Mouse (Mus musculus): Measurements from ENCODE around the gene Bcl11b. TPM values are rescaled to one million over a fixed set of nuclear protein-coding genes. Genes with fewer than 3 reads are reported as not detected.

Bcl11b gene
- polyA plus RNA-seq, 1 experiment: not detected

GRCm38 (mm10) chr12:107884330-107885065, 118.9 kb downstream of the Bcl11b start:
- no peaks in the 10 kb centered on the region for H3K4me1 ChIP-seq (ENCODE audit: control insufficient read depth, insufficient read depth, insufficient read length, low read length)
- no peak overlapping the region for H3K27ac ChIP-seq (replicated peaks; ENCODE audit: low read depth, low read length)
- H3K4me3 ChIP-seq (ENCODE audit: insufficient read depth, low read depth, low read length): no peak overlapping the region

GRCm38 (mm10) chr12:107881726-107882125, 121.7 kb downstream of the Bcl11b start:
- no peak overlapping the region for H3K4me3 ChIP-seq (ENCODE audit: insufficient read depth, low read depth, low read length)
- no peaks in the 10 kb centered on the region for H3K4me1 ChIP-seq (ENCODE audit: control insufficient read depth, insufficient read depth, insufficient read length, low read length)
- no peak overlapping the region for H3K27ac ChIP-seq (replicated peaks; ENCODE audit: low read depth, low read length)

GRCm38 (mm10) chr12:107880748-107881147, 122.7 kb downstream of the Bcl11b start:
- no peaks in the 10 kb centered on the region for H3K4me1 ChIP-seq (ENCODE audit: control insufficient read depth, insufficient read depth, insufficient read length, low read length)
- H3K4me3 ChIP-seq (ENCODE audit: insufficient read depth, low read depth, low read length): no peak overlapping the region
- no peak overlapping the region for H3K27ac ChIP-seq (replicated peaks; ENCODE audit: low read depth, low read length)

DNA sequence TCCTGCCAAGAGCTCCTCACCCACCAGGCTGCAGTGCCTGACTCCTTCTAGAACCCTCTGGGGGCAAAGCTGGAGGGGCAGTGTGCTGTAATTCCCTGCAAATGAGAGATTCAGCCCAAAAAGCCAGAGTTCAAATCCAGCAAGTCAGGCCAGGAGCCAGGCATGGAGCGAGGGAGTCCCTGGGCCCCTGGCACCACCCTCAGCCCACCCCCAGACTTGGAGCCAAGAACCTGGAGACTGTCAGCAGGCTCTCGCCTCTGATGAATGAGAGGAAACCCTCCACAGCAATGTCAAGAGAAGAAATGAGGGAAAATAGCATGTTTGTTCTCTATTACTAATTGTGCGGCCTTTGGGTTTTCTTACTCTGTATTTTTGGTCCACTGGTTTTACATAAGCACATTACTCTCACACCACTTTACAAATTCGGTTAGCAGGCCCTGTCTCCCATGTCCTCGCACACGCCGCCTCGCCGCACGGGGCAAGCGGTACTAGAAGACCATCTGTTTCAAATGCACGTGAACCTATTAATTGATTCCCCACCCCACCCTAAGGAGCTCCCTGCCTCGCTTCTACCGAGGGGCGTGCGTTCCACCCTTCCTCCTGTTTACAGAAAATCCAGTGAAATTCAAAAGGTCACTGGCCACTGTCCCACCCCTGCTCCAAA, 124.2 kb downstream of the Bcl11b start:
- H3K4me3 ChIP-seq (ENCODE audit: insufficient read depth, low read depth, low read length): no peak overlapping the region
- H3K27ac ChIP-seq (replicated peaks; ENCODE audit: low read depth, low read length): no peak overlapping the region

GRCm38 (mm10) chr12:107876237-107876636, 127.2 kb downstream of the Bcl11b start:
- no peaks in the 10 kb centered on the region for H3K4me1 ChIP-seq (ENCODE audit: control insufficient read depth, insufficient read depth, insufficient read length, low read length)
- H3K4me3 ChIP-seq (ENCODE audit: insufficient read depth, low read depth, low read length): no peak overlapping the region
- H3K27ac ChIP-seq (replicated peaks; ENCODE audit: low read depth, low read length): no peak overlapping the region

More for the DNA sequence above, 124.2 kb downstream of the Bcl11b start:
- no peaks in the 10 kb centered on the region for H3K4me1 ChIP-seq (ENCODE audit: control insufficient read depth, insufficient read depth, insufficient read length, low read length)

DNA sequence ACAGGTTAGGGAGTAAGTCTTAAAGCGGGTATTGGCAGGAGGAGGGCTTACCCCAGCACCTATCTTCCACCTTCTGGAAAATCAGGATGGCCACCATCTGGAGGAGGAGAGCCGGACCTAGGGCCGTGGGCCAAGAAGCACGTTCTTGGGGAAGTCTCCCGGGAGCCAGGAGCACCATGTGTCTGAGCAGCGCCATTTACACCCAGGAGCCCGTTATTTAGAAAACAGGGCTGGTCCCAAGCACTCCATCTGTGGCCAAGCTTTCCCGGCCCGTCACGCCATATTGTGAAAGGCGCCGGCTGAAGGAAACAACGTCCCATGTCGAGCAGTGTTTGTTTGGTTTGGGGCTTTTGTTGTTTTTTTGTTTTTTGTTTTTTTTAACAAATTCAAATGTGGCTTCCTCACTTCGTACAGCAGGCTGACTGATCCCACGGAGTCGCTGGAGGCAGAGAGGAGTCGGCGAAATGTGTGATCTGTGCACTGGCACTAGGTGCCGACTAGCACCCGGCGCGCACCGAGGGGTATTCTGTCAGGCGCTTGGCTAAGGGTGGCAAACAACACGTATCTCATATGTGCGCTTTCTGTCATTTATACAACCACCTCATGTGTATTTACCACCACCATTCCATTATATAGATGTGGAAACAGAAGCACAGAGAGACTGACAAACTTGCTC, 128.8 kb downstream of the Bcl11b start:
- H3K27ac ChIP-seq (replicated peaks; ENCODE audit: low read depth, low read length): no peak overlapping the region
- no peaks in the 10 kb centered on the region for H3K4me1 ChIP-seq (ENCODE audit: control insufficient read depth, insufficient read depth, insufficient read length, low read length)
- no peak overlapping the region for H3K4me3 ChIP-seq (ENCODE audit: insufficient read depth, low read depth, low read length)

DNA sequence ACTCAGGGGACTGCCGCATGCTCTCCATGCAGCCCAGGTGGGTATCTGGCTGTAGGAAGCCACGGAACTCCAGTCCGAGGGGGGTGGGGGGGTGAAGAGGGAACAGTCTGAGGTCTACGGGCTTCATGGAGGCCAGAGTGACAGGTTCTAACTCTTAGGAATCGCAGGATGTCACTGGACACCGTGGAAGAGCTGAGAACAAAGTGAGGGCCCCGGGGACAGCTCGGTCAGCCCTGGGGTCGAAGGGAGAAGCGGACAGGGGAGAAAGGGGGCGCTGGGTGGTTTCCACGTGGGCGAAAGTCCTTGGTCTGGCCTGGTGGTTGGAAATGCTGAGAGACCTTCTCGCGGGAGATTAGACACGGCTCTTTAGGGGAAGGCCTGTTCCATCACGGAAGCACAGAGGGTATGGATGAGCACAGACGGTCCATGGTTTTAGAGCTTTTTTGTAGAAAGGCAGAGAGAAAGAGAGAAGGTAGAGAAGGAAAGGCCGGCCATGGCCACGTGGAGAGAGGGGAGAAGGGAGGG, 133.8 kb downstream of the Bcl11b start:
- H3K27ac ChIP-seq (replicated peaks; ENCODE audit: low read depth, low read length): no peak overlapping the region
- H3K4me3 ChIP-seq (ENCODE audit: insufficient read depth, low read depth, low read length): no peak overlapping the region

DNA sequence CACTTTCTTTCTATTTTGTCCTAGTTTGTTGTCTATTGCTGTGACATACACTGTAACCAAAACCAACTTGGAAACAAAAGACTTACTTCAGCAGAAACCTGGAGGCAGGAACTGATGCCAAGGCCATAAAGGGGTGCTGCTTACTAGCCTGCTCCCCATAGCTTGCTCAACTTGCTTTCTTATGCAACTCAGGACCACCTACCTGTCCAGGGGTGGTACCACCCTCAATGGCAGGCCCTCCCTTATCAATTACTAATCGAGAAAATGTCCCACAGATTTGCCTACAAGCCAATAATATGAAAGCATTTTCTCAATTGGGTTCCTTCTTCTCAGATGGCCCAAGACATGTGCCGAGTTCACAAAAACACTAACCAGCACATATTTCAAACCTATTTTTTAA, 135.1 kb downstream of the Bcl11b start:
- no peak overlapping the region for H3K27ac ChIP-seq (replicated peaks; ENCODE audit: low read depth, low read length)
- no peak overlapping the region for H3K4me3 ChIP-seq (ENCODE audit: insufficient read depth, low read depth, low read length)
- no peaks in the 10 kb centered on the region for H3K4me1 ChIP-seq (ENCODE audit: control insufficient read depth, insufficient read depth, insufficient read length, low read length)

More for the DNA sequence above, 133.8 kb downstream of the Bcl11b start:
- H3K4me1 ChIP-seq (ENCODE audit: control insufficient read depth, insufficient read depth, insufficient read length, low read length): no peaks in the 10 kb centered on the region

Other genes starting within 250 kb of the Bcl11b start
- 63.3 and 70.3 TPM in 2 replicates for gene Setd3, start 175.7 kb upstream of the Bcl11b start, polyA plus RNA-seq (2012; ENCODE audit: insufficient read depth, insufficient read length, missing spikeins)
- gene Ccnk, start 176.0 kb upstream of the Bcl11b start, polyA plus RNA-seq (2012; ENCODE audit: insufficient read depth, insufficient read length, missing spikeins): 9.1 and 10.9 TPM in 2 replicates